11 mouse cellular contexts compared by ENCODE assay signal in the genomic region with DNA sequence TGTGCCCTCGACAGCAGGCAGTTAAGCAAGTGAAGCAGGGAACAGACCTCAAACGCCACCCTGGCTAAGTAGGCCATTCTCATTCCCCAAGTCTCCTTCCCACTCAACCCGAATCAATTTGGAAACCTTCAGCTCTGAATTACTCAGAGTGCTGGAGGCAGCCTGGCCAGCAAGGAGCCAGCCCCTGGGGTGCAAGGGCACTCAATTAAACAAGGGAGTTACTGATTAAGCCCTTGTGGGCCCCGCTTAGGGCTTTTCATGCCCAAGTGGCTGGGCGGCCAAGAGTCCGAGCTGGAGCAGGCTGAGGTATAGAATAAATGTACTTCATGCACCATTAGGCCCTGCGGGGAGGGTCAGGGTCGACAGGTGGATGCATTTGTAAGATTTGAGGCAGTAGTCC. TPM values are rescaled to one million over a fixed set of nuclear protein-coding genes. Genes with fewer than 3 reads are reported as not detected.
DNase-seq lines count a peak whose midpoint lies in the region; ATAC-seq and TF ChIP-seq lines count a peak whose summit lies in the region.
"Had no signal": no experiment of that assay in that cellular context is flagged by ENCODE, and none has a peak within 500 bp of the region (broad histone marks: within the 10 kb centered on the region; RNA-seq: fewer than 3 reads in every experiment).

No protein-coding gene starts in this region.

- no peaks in the 10 kb centered on the region for H3K9me3 ChIP-seq in forebrain, postnatal 0 days (ENCODE audit: low read length)
- H3K9me3 ChIP-seq: hindbrain, embryonic 10.5 days; liver, embryonic 15.5 days had no signal

- 19% methylated on average over 8 of the region's 8 CpGs for WGBS in forebrain, postnatal 0 days

- H3K27me3 ChIP-seq in forebrain, postnatal 0 days (ENCODE audit: insufficient read depth, low read length) = no peaks in the 10 kb centered on the region
- H3K27me3 ChIP-seq: CH12.LX; liver, embryonic 15.5 days had no signal

- H3K36me3 ChIP-seq in forebrain, postnatal 0 days (ENCODE audit: insufficient read depth) = no peaks in the 10 kb centered on the region
- H3K36me3 ChIP-seq: hindbrain, embryonic 10.5 days; liver, embryonic 15.5 days had no signal

- no peak for TF ChIP-seq CTCF in layer of hippocampus, adult 2 months (conservative IDR thresholded peaks at IDR 0.05)
- no peak for TF ChIP-seq CTCF in forebrain, postnatal 0 days (IDR thresholded peaks at IDR 0.05; ENCODE audit: low read depth)

- no peaks in the 10 kb centered on the region for H3K4me1 ChIP-seq in forebrain, postnatal 0 days (ENCODE audit: insufficient read depth)
- H3K4me1 ChIP-seq: liver, embryonic 15.5 days had no signal

- intact Hi-C loops in left cerebral cortex, postnatal 36 days (cut with DNase I) = no loop called here

- ATAC-seq in forebrain, postnatal 0 days = peak; percentile 56

- H3K9ac ChIP-seq in forebrain, postnatal 0 days = no peak overlapping the region
- H3K9ac ChIP-seq: liver, embryonic 15.5 days had no signal

- peak; percentile 19 for DNase-seq in layer of hippocampus, adult 11-12 months (ENCODE audit: low spot score)
- DNase-seq in layer of hippocampus, adult 2 months (ENCODE audit: low spot score in 2 of 2) = no peak
- DNase-seq in brain, adult 2 months (ENCODE audit: low read depth, low spot score) = peak; percentile 14
- peak; percentile 1 for DNase-seq in forebrain, postnatal 0 days
- DNase-seq in left cerebral cortex, postnatal 36 days (ENCODE audit: low spot score in 2 of 2) = peak; percentile 6 to 8
- DNase-seq in adrenal gland, postnatal 36 days = no peak
- DNase-seq in urinary bladder, postnatal 10 days (ENCODE audit: low spot score) = no peak
- DNase-seq in right cerebral cortex, postnatal 14 days = no peak

- H3K4me3 ChIP-seq in layer of hippocampus, adult 2 months = no peak overlapping the region
- H3K4me3 ChIP-seq in forebrain, postnatal 0 days (ENCODE audit: low read depth, low read length) = no peak overlapping the region
- H3K4me3 ChIP-seq: hindbrain, embryonic 10.5 days; liver, embryonic 15.5 days had no signal

- H3K27ac ChIP-seq in layer of hippocampus, adult 2 months = no peak overlapping the region
- no peak overlapping the region for H3K27ac ChIP-seq in forebrain, postnatal 0 days (ENCODE audit: low read depth, low read length)
- H3K27ac ChIP-seq: hindbrain, embryonic 10.5 days; liver, embryonic 15.5 days had no signal

- no peak overlapping the region for H3K4me2 ChIP-seq in forebrain, postnatal 0 days (ENCODE audit: low read depth)
- H3K4me2 ChIP-seq: liver, embryonic 15.5 days had no signal

RNA-seq across cellular contexts. Expression of gene Tfcp2l1, which starts 44.5 kb away (rescaled TPM):
- 1 to 10 TPM; 2.1 to 2.4 TPM for total RNA-seq in layer of hippocampus, adult 2 months (2021)
- total RNA-seq in forebrain, postnatal 0 days (2014; rRNA removed) = 2.0 and 7.7 TPM in 2 replicates
- polyA plus RNA-seq in forebrain, postnatal 0 days (2015; fragmentation: Nextera tagmentation; extraction: Ambion mirVana) = 0.75 and 0.79 TPM in 2 replicates
- 1 to 10 TPM; 2.5 to 2.9 TPM for total RNA-seq in left cerebral cortex, postnatal 36 days (2021)
- total RNA-seq in adrenal gland, postnatal 36 days (2021) = under 1 TPM; 0.83 to 0.89 TPM

Comparison
In these comparisons a context has a peak if more than half of its experiments do, and no peak if none do; other contexts are left out.
1. DNase-seq: peak in layer of hippocampus, adult 11-12 months (single experiment), brain, adult 2 months (single experiment), forebrain, postnatal 0 days (single experiment) and left cerebral cortex, postnatal 36 days (2 of 2); none in layer of hippocampus, adult 2 months (0 of 2), adrenal gland, postnatal 36 days (0 of 2), urinary bladder, postnatal 10 days (single experiment) and right cerebral cortex, postnatal 14 days (single experiment).